Mouse (Mus musculus) layer of hippocampus, adult 11-12 months (tissue): Measurements from ENCODE around the gene Adgrg7.

Experiments used
- DNase-seq: peaks from one replicate; pipeline ENCODE4 v3.0.0; 2022; ENCODE audit warnings: low spot score

The Adgrg7 gene

GRCm38 (mm10) chr16:56795481-56796139 lies at the start of gene Adgrg7:
Gene Adgrg7, minus strand, starts transcription at chr16:56795855.
- no peak for DNase-seq

- DNase-seq = no peak
Observed at GRCm38 (mm10) chr16:56842988-56843387, 47.3 kb upstream of the Adgrg7 start.

GRCm38 (mm10) chr16:56833312-56833711 lies 37.7 kb upstream of the Adgrg7 start:
- no peak for DNase-seq

GRCm38 (mm10) chr16:56831986-56832385 lies 36.3 kb upstream of the Adgrg7 start:
- no peak for DNase-seq

- DNase-seq = no peak
Observed at GRCm38 (mm10) chr16:56801370-56802109, 5.9 kb upstream of the Adgrg7 start.

GRCm38 (mm10) chr16:56800946-56801345 lies 5.3 kb upstream of the Adgrg7 start:
- DNase-seq = no peak

- DNase-seq = no peak
Observed at GRCm38 (mm10) chr16:56800469-56800868, 4.8 kb upstream of the Adgrg7 start.

- no peak for DNase-seq
Observed at GRCm38 (mm10) chr16:56799541-56800029, 3.9 kb upstream of the Adgrg7 start.

- DNase-seq = no peak
Observed at GRCm38 (mm10) chr16:56798873-56799272, 3.2 kb upstream of the Adgrg7 start.

- no peak for DNase-seq
Observed at GRCm38 (mm10) chr16:56794383-56795144, 1.1 kb downstream of the Adgrg7 start.

GRCm38 (mm10) chr16:56793778-56794177 lies 1.9 kb downstream of the Adgrg7 start:
- no peak for DNase-seq

- DNase-seq = no peak
Observed at GRCm38 (mm10) chr16:56785943-56786342, 9.7 kb downstream of the Adgrg7 start.

GRCm38 (mm10) chr16:56771163-56772105 lies 24.2 kb downstream of the Adgrg7 start:
- DNase-seq = peak; percentile 71

GRCm38 (mm10) chr16:56729060-56729459 lies 66.6 kb downstream of the Adgrg7 start:
- DNase-seq = no peak

- DNase-seq = no peak
Observed at GRCm38 (mm10) chr16:56724927-56725326, 70.7 kb downstream of the Adgrg7 start.

GRCm38 (mm10) chr16:56722357-56722756 lies 73.3 kb downstream of the Adgrg7 start:
- no peak for DNase-seq

GRCm38 (mm10) chr16:56719031-56719430 lies 76.6 kb downstream of the Adgrg7 start:
- DNase-seq = no peak

- DNase-seq = peak; percentile 99
Observed at GRCm38 (mm10) chr16:56717224-56718200, 78.1 kb downstream of the Adgrg7 start, which contains the start of gene Tfg. Gene Tfg, minus strand, starts transcription at chr16:56717450.

GRCm38 (mm10) chr16:56716557-56717179 lies 79.0 kb downstream of the Adgrg7 start:
- DNase-seq = no peak

GRCm38 (mm10) chr16:56715608-56716007 lies 80.0 kb downstream of the Adgrg7 start:
- no peak for DNase-seq
